Mouse (Mus musculus) midbrain, embryonic 13.5 days (tissue): ENCODE results near the gene Apba2. TPM values are rescaled to one million over a fixed set of nuclear protein-coding genes. Genes with fewer than 3 reads are reported as not detected.
A peak's percentile ranks its signal among the peaks of the same experiment; 100 is the strongest.

ENCODE experiments used
- ATAC-seq: fragments of 200-750 bp; cut with Nextera tagmentation; 2 replicates; pipeline ENCODE4 v1.8.0; 2017; ENCODE audit warnings: mild to moderate bottlenecking, moderate TSS enrichment, moderate library complexity
- H3K27ac ChIP-seq: fragments of 300-500 bp; sonication (generic); 2 replicates; pipeline ENCODE4 v1.5.1; 2015; ENCODE audit warnings: inconsistent platforms, mild to moderate bottlenecking, moderate library complexity
- H3K27me3 ChIP-seq: fragments of 300-500 bp; sonication (generic); 2 replicates; pipeline ENCODE4 v1.6.1; 2015; ENCODE audit warnings: mild to moderate bottlenecking, inconsistent platforms
- H3K36me3 ChIP-seq: fragments of 300-500 bp; sonication (generic); 2 replicates; pipeline ENCODE4 v1.6.1; 2015; ENCODE audit warnings: mild to moderate bottlenecking, inconsistent platforms
- H3K4me1 ChIP-seq: fragments of 300-500 bp; sonication (generic); replicated peaks from 2 replicates; pipeline ENCODE4 v1.6.1; 2015; ENCODE audit warnings: inconsistent platforms
- H3K4me2 ChIP-seq: fragments of 300-500 bp; sonication (generic); replicated peaks from 2 replicates; pipeline ENCODE4 v1.6.1; 2015; ENCODE audit warnings: moderate library complexity, mild to moderate bottlenecking, inconsistent platforms
- H3K4me3 ChIP-seq: fragments of 300-500 bp; sonication (generic); replicated peaks from 2 replicates; pipeline ENCODE4 v1.5.1; 2015; ENCODE audit warnings: mild to moderate bottlenecking, inconsistent platforms
- H3K9ac ChIP-seq: fragments of 300-500 bp; sonication (generic); replicated peaks from 2 replicates; pipeline ENCODE4 v1.6.1; 2015; ENCODE audit warnings: mild to moderate bottlenecking, inconsistent platforms
- H3K9me3 ChIP-seq: fragments of 300-500 bp; sonication (generic); 2 replicates; pipeline ENCODE4 v1.6.1; 2016; ENCODE audit warnings: mild to moderate bottlenecking, inconsistent platforms
- WGBS: fragments of 180-500 bp; shearing (Covaris S2); methylation state at CpG from one replicate; pipeline ENCODE4 v1.1.7; 2015; 5-methylcytosine and 5-hydroxymethylcytosine counted together
- polyA plus RNA-seq: library from polyadenylated mRNA; unstranded; fragments of >200 nt; fragmentation: Nextera tagmentation; extraction: Ambion mirVana; gene quantifications from 2 replicates; pipeline ENCODE4 v1.2.1, GENCODE M21; 2015

Gene Apba2
- polyA plus RNA-seq, 1 experiment from 2014 or later, result 161 TPM

DNA sequence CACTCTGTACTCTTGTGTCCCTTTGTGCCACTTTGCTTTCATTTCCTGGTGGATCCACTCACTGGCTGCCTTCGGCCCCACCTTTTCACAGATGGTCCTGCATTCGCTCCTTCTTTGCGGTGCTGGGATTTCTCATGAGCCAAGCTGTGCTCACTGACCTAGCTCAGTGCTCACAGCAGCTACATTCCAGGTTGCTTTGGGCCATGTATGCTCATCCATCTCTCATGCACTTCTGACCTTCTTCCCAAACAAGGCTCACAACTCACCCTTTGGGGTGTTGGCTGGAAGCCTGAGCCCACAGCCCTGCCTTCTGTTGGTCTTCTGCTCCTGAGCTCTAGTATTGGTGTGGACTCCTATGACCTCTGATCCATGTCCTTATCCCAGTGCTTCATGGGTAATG lies 139.1 kb downstream of the Apba2 start:
- WGBS, result 96% methylated on average over 3 of the region's 3 CpGs
- no peak for ATAC-seq

DNA sequence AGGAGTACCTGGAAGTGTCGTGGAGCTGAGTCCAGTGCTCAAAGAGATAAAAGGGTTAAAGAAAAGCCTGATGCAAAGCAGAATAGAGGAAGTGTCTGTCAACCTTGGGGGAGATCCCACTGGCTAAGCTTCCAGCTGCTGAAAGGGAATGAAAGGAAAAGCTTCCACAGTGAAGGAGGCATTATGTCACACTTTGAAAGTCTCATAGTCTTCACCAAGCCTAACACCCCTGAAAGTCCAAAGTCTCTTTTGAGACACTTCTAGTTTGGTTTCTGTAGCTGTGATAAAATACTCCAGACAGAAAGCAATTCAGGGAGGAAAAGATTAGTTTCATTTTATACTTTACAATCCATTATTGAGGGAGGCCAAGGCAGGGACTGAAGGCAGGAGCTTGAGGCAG lies 141.4 kb downstream of the Apba2 start:
- ATAC-seq, result no peak
- no peak overlapping the region for H3K27ac ChIP-seq
- H3K4me2 ChIP-seq, result no peak overlapping the region
- H3K4me1 ChIP-seq, result 0 out of 2 replicates have a peak, but pooled peaks cover 3% of the 10 kb centered on the region
- H3K9me3 ChIP-seq, result no peaks in the 10 kb centered on the region
- peaks cover 7% of the 10 kb centered on the region for H3K36me3 ChIP-seq
- WGBS, result 31% methylated on average over 1 of the region's 1 CpGs
- H3K4me3 ChIP-seq, result no peak overlapping the region
- H3K27me3 ChIP-seq, result no peaks in the 10 kb centered on the region
- H3K9ac ChIP-seq, result no peak overlapping the region

More for the DNA sequence above, 139.1 kb downstream of the Apba2 start:
- H3K9me3 ChIP-seq, result no peaks in the 10 kb centered on the region
- peaks cover 14% of the 10 kb centered on the region for H3K36me3 ChIP-seq
- H3K27ac ChIP-seq, result no peak overlapping the region
- no peak overlapping the region for H3K4me3 ChIP-seq
- H3K9ac ChIP-seq, result no peak overlapping the region
- no peak overlapping the region for H3K4me2 ChIP-seq
- no peaks in the 10 kb centered on the region for H3K4me1 ChIP-seq
- H3K27me3 ChIP-seq, result no peaks in the 10 kb centered on the region

DNA sequence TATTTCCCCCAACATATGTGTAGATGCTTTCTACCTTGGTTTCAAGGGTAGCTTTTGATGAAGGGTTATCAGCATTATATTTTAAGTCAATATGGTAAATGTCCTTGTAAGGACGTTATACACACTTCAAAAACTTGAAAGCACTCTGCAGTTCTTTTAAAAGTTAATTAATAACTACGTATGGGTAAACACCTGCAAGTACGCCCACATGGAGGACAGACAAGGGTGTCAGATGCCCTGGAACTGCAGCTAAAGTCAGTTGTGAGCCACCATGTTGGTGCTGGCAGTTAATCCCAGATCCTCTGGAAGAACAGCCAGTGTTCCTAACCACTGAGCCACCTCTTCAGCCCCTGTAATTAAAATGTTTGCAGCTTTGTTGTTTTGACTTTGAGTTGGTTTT lies 144.0 kb downstream of the Apba2 start:
- no peak overlapping the region for H3K4me2 ChIP-seq
- no peaks in the 10 kb centered on the region for H3K27me3 ChIP-seq
- peaks cover 11% of the 10 kb centered on the region for H3K4me1 ChIP-seq
- no peak overlapping the region for H3K9ac ChIP-seq
- H3K4me3 ChIP-seq, result no peak overlapping the region
- H3K9me3 ChIP-seq, result no peaks in the 10 kb centered on the region
- 89% methylated on average over 3 of the region's 3 CpGs for WGBS
- ATAC-seq, result no peak
- no peaks in the 10 kb centered on the region for H3K36me3 ChIP-seq
- no peak overlapping the region for H3K27ac ChIP-seq

DNA sequence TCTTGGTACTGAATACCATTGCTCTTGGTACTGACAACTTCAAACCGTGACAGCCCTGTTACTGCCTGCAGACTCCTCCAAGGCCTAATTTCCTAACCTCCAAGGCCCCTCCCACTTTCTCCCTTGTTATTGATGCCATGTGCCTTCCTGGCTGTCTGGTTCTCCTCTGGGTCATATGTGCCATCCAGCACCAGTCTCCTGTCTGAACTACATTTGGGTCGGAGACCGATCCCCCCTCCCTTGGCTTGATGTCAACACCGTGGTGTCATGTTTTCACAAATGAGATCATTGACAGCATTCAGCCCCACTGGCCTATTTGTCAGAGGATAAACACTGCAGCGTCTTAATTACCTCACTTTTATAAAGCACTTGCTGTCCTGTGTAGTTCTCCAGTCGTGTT lies 144.5 kb downstream of the Apba2 start:
- 68% methylated on average over 6 of the region's 6 CpGs for WGBS
- no peaks in the 10 kb centered on the region for H3K27me3 ChIP-seq
- no peak overlapping the region for H3K4me3 ChIP-seq
- H3K27ac ChIP-seq, result no peak overlapping the region
- no peak for ATAC-seq
- peaks cover 11% of the 10 kb centered on the region for H3K4me1 ChIP-seq
- H3K9ac ChIP-seq, result no peak overlapping the region
- H3K4me2 ChIP-seq, result no peak overlapping the region
- no peaks in the 10 kb centered on the region for H3K9me3 ChIP-seq
- no peaks in the 10 kb centered on the region for H3K36me3 ChIP-seq

DNA sequence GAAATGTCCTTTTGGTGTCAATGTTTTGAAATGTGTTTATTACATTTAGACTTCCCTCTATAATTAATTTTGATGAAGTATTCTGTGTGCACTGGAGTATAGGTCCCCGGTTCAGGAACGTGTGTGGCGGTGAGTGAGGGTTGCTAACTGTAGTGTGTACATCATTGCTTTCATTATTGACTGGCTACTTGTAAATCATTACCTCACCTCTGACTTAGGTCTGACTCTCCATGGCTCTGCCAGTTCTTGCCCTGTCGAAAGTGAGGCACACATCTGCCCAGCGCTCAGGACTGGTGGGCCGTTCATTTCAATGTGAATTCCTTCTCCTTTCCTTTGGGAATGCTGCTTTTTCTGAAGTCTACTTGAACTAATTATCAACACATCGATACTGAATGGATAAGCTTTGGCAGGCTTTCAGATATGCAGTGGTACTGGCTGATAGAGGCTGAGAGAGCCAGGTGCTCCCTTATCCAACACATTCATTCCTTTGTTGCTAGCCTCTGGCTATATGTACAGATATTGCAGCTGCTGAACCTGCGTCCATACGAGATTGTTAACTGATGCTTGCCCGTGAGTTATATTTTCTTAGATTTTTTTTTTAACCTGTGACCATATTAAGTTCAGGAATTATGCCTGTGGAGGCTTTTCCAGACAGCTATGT lies 147.6 kb downstream of the Apba2 start:
- H3K9me3 ChIP-seq, result no peaks in the 10 kb centered on the region
- 71% methylated on average over 10 of the region's 10 CpGs for WGBS
- no peak overlapping the region for H3K9ac ChIP-seq
- no peaks in the 10 kb centered on the region for H3K36me3 ChIP-seq
- H3K4me1 ChIP-seq, result peaks cover 19% of the 10 kb centered on the region
- no peak overlapping the region for H3K4me3 ChIP-seq
- no peak overlapping the region for H3K27ac ChIP-seq
- H3K4me2 ChIP-seq, result no peak overlapping the region
- H3K27me3 ChIP-seq, result no peaks in the 10 kb centered on the region
- ATAC-seq, result 0 out of 2 replicates have a peak, but pooled peaks have one; percentile 56

DNA sequence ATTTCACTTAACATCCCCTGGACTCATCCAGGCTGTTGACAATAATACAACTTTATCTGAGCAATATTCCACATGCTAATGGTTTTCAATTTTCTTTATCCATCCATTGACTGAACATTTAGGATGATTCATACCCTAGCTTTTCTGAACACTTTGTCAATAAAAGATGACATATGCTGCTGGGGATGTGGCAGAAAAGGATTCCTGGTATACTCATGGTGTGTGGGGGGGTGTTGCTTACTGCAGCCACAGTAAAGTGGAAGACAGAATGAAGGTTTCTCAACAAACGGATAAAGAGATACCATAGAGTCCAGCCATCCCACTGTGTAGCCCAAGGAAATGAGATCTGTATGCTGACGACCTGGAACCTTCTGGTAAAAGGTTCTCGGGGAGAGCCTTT lies 150.5 kb downstream of the Apba2 start:
- Histone ChIP-seq H3K9ac (no peak overlapping the region), H3K4me3 (no peak overlapping the region), H3K4me1 (peaks cover 21% of the 10 kb centered on the region), H3K36me3 (no peaks in the 10 kb centered on the region), H3K27me3 (no peaks in the 10 kb centered on the region), H3K27ac (peak overlapping the region; percentile 30; the same call in 1 of the 2 replicates), H3K9me3 (no peaks in the 10 kb centered on the region), H3K4me2 (no peak overlapping the region)
- 53% methylated on average over 3 of the region's 3 CpGs for WGBS
- no peak for ATAC-seq

DNA sequence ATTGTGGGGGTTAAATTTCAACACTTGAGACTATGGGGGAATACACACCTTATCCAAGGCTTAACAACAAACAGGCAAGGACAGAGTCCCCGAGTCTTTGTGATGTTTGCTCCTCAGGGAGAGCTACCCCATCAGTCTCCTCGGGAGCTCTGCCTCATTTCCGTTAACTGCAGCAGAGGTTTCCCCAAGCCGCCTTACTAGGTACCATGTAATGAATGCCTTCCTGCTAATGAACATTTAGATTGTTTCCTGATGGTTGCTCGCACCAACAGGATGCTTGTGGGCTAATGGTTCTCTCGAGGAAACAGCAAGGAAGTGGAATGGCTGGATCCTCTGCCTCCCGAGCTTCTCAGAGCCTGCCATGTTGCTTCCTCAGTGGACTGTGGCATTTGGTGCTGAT lies 155.3 kb downstream of the Apba2 start:
- no peak for ATAC-seq
- H3K4me2 ChIP-seq, result no peak overlapping the region
- H3K9me3 ChIP-seq, result no peaks in the 10 kb centered on the region
- no peaks in the 10 kb centered on the region for H3K27me3 ChIP-seq
- H3K4me3 ChIP-seq, result no peak overlapping the region
- H3K27ac ChIP-seq, result peak overlapping the region; percentile 52; the same call in 1 of the 2 replicates
- 79% methylated on average over 7 of the region's 7 CpGs for WGBS
- peaks cover 28% of the 10 kb centered on the region for H3K4me1 ChIP-seq
- no peaks in the 10 kb centered on the region for H3K36me3 ChIP-seq
- no peak overlapping the region for H3K9ac ChIP-seq

DNA sequence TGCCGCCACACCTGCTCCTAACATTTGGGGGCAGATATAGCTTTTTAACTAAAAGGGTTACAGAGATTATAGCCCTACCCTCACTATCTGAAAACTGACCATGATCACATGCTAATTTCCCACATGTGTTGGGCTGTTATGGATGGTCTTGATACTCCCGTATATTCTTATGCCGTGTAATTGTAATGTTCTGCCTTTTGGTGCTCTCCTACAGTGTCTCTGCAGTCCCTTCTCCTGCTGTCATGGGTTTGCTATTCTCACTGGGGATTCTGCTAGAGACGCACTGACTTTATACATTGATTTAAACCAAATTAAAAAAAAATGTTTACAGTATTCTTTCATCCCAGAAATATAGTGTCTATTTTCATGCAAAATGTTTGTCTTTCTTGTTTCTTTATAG lies 157.4 kb downstream of the Apba2 start:
- Histone ChIP-seq H3K4me3 (no peak overlapping the region), H3K9ac (no peak overlapping the region), H3K4me2 (no peak overlapping the region), H3K4me1 (peaks cover 20% of the 10 kb centered on the region), H3K36me3 (no peaks in the 10 kb centered on the region), H3K27ac (no peak overlapping the region), H3K27me3 (no peaks in the 10 kb centered on the region), H3K9me3 (no peaks in the 10 kb centered on the region)
- no peak for ATAC-seq
- WGBS, result 71% methylated on average over 4 of the region's 4 CpGs

DNA sequence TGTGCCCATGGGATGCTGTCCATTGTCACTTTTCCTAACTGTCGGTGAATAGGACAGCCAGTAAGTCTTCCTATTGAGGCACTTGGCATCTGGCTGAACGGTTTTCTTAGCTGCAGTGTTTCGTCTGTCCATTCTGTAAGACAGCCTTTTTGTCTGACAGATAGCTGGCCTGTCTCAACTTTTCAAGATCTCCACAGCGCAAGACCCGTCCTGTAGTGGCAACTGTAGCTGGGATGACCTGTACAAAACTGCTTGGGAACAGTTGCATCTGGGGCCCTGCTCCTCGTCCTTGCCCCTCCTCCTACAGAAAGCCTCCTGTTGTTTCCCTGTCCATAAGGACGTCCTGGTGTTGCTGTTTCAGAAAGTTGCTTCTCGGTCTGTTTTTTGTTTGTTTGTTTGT lies 157.8 kb downstream of the Apba2 start:
- H3K4me2 ChIP-seq, result no peak overlapping the region
- H3K4me3 ChIP-seq, result no peak overlapping the region
- 46% methylated on average over 8 of the region's 8 CpGs for WGBS
- no peak for ATAC-seq
- H3K9me3 ChIP-seq, result no peaks in the 10 kb centered on the region
- no peaks in the 10 kb centered on the region for H3K27me3 ChIP-seq
- H3K27ac ChIP-seq, result no peak overlapping the region
- H3K9ac ChIP-seq, result no peak overlapping the region
- no peaks in the 10 kb centered on the region for H3K36me3 ChIP-seq
- H3K4me1 ChIP-seq, result peaks cover 20% of the 10 kb centered on the region

DNA sequence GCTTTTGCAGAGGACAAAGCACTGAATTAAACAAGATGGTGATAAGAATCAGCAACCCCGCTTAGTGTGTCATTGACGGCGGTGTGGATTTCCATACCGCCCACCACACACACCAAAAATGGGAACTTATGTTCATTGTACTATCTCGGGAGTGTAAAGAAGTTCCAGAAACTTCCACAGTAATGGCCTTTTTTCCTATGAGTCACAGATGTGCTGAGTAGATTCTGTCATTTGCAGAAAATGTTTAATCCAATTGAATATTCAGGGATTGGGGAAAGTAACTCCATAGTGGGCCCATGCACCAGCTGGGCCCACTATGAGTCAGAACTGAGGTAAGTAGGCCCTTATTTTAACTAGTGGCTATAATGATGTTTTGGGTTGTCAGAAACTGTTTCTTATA lies 161.0 kb downstream of the Apba2 start:
- Histone ChIP-seq H3K27me3 (no peaks in the 10 kb centered on the region), H3K9me3 (no peaks in the 10 kb centered on the region), H3K9ac (no peak overlapping the region), H3K4me1 (peaks cover 20% of the 10 kb centered on the region), H3K4me3 (no peak overlapping the region), H3K4me2 (no peak overlapping the region), H3K27ac (no peak overlapping the region), H3K36me3 (no peaks in the 10 kb centered on the region)
- ATAC-seq, result no peak
- WGBS, result 89% methylated on average over 5 of the region's 5 CpGs

DNA sequence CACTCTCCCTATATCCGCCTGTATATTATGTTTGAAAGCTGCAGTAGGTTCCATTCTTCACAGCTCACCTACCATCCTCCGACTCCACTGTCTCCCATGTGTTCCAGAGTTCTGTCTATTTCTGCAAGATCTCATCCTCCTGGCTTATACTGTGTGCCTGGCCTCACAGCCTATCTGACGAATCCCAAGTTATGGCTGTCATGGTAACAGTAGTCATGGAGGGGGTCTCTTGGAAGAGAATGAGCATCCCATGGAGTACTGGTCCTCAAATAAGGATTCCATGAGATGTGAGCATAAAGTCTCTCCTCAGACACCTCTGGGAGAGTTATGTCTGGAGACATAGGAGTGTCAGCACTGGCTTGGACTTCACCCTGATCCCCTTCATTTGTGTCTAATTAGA lies 162.1 kb downstream of the Apba2 start:
- H3K4me2 ChIP-seq, result no peak overlapping the region
- no peak overlapping the region for H3K4me3 ChIP-seq
- H3K27ac ChIP-seq, result no peak overlapping the region
- no peaks in the 10 kb centered on the region for H3K27me3 ChIP-seq
- ATAC-seq, result no peak
- H3K9ac ChIP-seq, result no peak overlapping the region
- WGBS, result 87% methylated on average over 3 of the region's 3 CpGs
- no peaks in the 10 kb centered on the region for H3K36me3 ChIP-seq
- H3K9me3 ChIP-seq, result no peaks in the 10 kb centered on the region
- peaks cover 13% of the 10 kb centered on the region for H3K4me1 ChIP-seq

DNA sequence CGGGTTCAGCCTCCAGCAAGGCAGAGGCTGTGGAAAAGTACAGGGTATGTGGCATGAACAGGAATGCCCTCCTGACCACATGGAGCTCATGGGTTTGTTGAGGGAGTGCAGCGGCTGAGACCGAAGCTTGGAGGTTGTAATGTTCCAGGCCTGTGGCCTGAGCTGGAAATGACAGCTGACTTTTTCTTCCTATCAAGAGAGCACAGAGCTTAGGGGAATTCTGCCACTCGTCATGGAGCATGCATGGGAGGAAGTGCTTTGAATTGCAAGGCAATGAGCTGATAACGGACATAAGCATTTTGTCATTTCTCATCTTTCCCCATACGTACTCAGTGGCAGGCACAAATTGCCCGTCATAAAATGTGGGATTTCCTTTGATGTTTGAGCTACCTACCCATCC lies 163.6 kb downstream of the Apba2 start:
- Histone ChIP-seq H3K36me3 (no peaks in the 10 kb centered on the region), H3K4me3 (no peak overlapping the region), H3K27me3 (no peaks in the 10 kb centered on the region), H3K4me1 (0 out of 2 replicates have a peak, but pooled peaks cover 4% of the 10 kb centered on the region), H3K4me2 (no peak overlapping the region), H3K9ac (no peak overlapping the region), H3K27ac (0 out of 2 replicates have a peak overlapping the region, but pooled peaks have one; percentile 42), H3K9me3 (no peaks in the 10 kb centered on the region)
- WGBS, result 82% methylated on average over 7 of the region's 7 CpGs
- no peak for ATAC-seq

DNA sequence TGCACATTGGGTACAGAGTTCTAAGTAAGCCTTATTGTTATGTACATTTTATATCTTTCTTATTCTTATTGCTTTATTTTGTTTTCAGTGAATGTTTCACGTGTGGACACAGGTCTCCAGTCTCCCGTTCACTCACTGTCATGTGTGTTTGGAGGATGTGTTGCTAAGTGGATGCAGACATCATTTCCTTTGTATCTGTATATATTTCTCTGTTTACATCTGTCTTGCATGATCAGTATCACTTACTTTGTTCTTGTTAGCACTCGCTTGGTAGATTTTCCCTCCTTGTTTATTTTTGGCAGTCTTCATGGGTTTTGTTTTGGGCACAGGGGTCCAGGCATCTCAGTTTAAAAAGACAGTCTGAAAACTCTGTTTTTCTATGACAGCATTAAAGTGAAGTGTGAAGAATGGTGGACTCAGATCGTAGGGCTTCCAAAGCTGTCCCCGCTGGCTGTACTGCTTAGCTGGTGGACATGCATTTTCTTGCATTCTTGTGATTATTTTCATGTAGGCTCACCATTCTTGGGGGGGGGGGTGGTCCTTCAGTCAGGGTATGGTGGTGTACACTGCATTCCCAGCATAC lies 164.3 kb downstream of the Apba2 start:
- Histone ChIP-seq H3K4me2 (no peak overlapping the region), H3K4me3 (no peak overlapping the region), H3K9me3 (no peaks in the 10 kb centered on the region), H3K36me3 (no peaks in the 10 kb centered on the region), H3K4me1 (0 out of 2 replicates have a peak, but pooled peaks cover 4% of the 10 kb centered on the region), H3K9ac (no peak overlapping the region), H3K27ac (no peak overlapping the region), H3K27me3 (no peaks in the 10 kb centered on the region)
- ATAC-seq, result no peak
- 93% methylated on average over 5 of the region's 5 CpGs for WGBS
